Mouse (Mus musculus): ENCODE measurements around the gene Rps6ka5. TPM values are rescaled to one million over a fixed set of nuclear protein-coding genes. Genes with fewer than 3 reads are reported as not detected.

Gene Rps6ka5
- polyA plus RNA-seq, 1 experiment from 2014 or later, result 3.8 TPM

DNA sequence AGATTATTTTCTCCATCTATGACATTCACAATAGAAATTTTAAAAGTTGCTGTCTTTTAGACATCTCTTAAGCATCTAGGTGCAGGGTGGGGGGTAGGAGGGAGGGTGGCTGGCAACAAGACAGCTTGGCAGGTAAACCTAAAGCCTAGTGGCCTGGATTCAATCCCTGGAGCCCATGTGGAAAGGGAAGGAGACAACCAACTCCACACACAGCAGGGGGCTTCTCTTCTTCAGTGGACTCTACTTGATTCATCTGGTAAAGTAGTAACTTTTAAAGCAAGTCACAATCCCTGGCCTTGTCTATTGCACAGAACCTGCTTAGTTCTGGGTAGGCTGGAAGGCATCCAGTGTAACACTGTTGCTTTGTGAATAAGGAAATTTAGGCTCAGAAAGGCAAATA is 9.3 kb downstream of the Rps6ka5 start:
- H3K4me3 ChIP-seq (ENCODE audit: low read depth, low read length), result no peak overlapping the region
- ATAC-seq (replicated peaks; ENCODE audit: insufficient number of reproducible peaks, low FRiP score, low TSS enrichment, low read depth), result no peak
- H3K27me3 ChIP-seq (ENCODE audit: control insufficient read depth, insufficient read depth, low read length), result no peaks in the 10 kb centered on the region
- DNase-seq (ENCODE audit: low spot score), result no peak
- no peaks in the 10 kb centered on the region for H3K36me3 ChIP-seq (replicated peaks; ENCODE audit: control insufficient read depth, insufficient read depth, low read depth, low read length)
- no peaks in the 10 kb centered on the region for H3K9me3 ChIP-seq (replicated peaks; ENCODE audit: control insufficient read depth, low read length)
- no peaks in the 10 kb centered on the region for H3K4me1 ChIP-seq (ENCODE audit: control insufficient read depth, insufficient read depth, low read length)
- H3K9ac ChIP-seq (replicated peaks; ENCODE audit: low read length), result no peak overlapping the region
- no peak overlapping the region for H3K4me2 ChIP-seq (ENCODE audit: low read depth, low read length)
- H3K27ac ChIP-seq (replicated peaks; ENCODE audit: low read depth, low read length), result no peak overlapping the region

DNA sequence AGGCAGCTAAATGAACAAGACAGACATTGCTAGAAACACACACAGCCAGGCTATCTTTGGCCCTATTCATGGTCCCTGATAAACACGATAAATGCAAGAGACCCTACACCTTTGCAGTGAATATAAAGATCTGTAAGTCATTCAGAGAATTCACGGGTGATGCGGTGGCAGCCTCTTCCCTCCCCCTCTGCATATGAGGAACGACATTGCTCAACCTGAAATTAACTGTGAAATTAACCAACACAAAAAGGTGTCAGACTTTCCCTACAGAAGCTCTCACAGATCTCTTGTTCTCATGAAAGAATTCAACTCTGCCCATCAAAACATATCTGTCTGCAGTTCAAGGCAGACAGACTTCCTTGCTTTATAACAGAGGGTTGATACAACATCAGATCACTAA is 9.8 kb downstream of the Rps6ka5 start:
- Histone ChIP-seq H3K4me2 (ENCODE audit: low read depth, low read length) (no peak overlapping the region), H3K4me1 (ENCODE audit: control insufficient read depth, insufficient read depth, low read length) (no peaks in the 10 kb centered on the region), H3K27ac (replicated peaks; ENCODE audit: low read depth, low read length) (no peak overlapping the region), H3K4me3 (ENCODE audit: low read depth, low read length) (no peak overlapping the region), H3K27me3 (ENCODE audit: control insufficient read depth, insufficient read depth, low read length) (no peaks in the 10 kb centered on the region), H3K36me3 (replicated peaks; ENCODE audit: control insufficient read depth, insufficient read depth, low read depth, low read length) (no peaks in the 10 kb centered on the region), H3K9me3 (replicated peaks; ENCODE audit: control insufficient read depth, low read length) (no peaks in the 10 kb centered on the region), H3K9ac (replicated peaks; ENCODE audit: low read length) (no peak overlapping the region)
- DNase-seq (ENCODE audit: low spot score), result no peak
- ATAC-seq (replicated peaks; ENCODE audit: insufficient number of reproducible peaks, low FRiP score, low TSS enrichment, low read depth), result no peak
- WGBS, result 82% methylated on average over 4 of the region's 4 CpGs

DNA sequence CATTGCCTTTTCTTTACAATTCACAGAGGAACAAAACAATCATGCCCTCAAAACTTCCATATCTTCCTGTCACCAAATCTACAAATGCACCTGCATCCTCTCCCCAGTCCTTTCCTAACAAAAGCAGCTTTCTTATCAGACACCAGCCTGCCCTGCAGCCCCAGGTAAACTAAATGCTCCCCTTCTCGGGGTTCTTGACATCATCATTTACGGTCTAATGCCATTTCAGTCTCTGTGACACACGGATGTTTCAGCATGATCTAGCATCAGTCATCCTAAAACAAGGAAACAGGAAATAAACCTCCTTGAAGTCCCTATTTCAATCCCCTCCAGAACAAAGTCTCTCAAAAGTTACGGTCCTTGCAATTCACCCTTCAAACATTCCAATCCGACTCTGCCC is 15.0 kb downstream of the Rps6ka5 start:
- Histone ChIP-seq H3K4me3 (ENCODE audit: low read depth, low read length) (no peak overlapping the region), H3K27ac (replicated peaks; ENCODE audit: low read depth, low read length) (no peak overlapping the region), H3K36me3 (replicated peaks; ENCODE audit: control insufficient read depth, insufficient read depth, low read depth, low read length) (no peaks in the 10 kb centered on the region), H3K27me3 (ENCODE audit: control insufficient read depth, insufficient read depth, low read length) (no peaks in the 10 kb centered on the region), H3K9me3 (replicated peaks; ENCODE audit: control insufficient read depth, low read length) (no peaks in the 10 kb centered on the region), H3K4me2 (ENCODE audit: low read depth, low read length) (no peak overlapping the region), H3K9ac (replicated peaks; ENCODE audit: low read length) (no peak overlapping the region), H3K4me1 (ENCODE audit: control insufficient read depth, insufficient read depth, low read length) (no peaks in the 10 kb centered on the region)
- WGBS, result 72% methylated on average over 5 of the region's 5 CpGs
- no peak for DNase-seq (ENCODE audit: low spot score)
- ATAC-seq (replicated peaks; ENCODE audit: insufficient number of reproducible peaks, low FRiP score, low TSS enrichment, low read depth), result no peak

DNA sequence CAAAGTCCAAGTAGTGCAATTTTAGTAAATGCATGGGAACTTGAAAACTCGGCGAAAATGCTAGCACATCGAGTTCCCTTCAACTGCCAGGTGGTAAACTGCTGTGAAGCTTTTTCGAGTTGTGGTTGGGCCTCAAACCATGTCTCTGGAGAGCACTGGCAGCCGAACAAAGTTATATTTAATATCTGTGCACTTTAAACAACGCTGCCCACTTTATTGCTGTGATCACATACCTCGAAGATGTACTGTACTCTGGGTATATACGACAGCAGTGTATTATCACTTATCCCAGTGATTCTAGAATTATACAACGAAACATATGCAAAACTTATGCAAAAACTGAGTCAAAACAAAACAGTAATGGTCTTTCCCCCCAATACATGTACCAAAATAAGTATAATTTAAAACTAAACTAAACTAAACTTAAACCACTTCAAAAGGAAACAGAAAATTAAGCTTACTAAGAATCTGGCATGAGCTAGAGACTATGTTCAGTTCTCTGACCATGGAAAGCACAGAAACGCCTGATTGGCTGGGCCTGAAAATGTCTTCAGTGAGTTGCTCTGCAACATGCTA is 15.6 kb downstream of the Rps6ka5 start:
- no peak overlapping the region for H3K27ac ChIP-seq (replicated peaks; ENCODE audit: low read depth, low read length)
- no peaks in the 10 kb centered on the region for H3K27me3 ChIP-seq (ENCODE audit: control insufficient read depth, insufficient read depth, low read length)
- H3K4me2 ChIP-seq (ENCODE audit: low read depth, low read length), result no peak overlapping the region
- H3K9ac ChIP-seq (replicated peaks; ENCODE audit: low read length), result no peak overlapping the region
- ATAC-seq (replicated peaks; ENCODE audit: insufficient number of reproducible peaks, low FRiP score, low TSS enrichment, low read depth) (no peak), DNase-seq (ENCODE audit: low spot score) (no peak)
- no peaks in the 10 kb centered on the region for H3K4me1 ChIP-seq (ENCODE audit: control insufficient read depth, insufficient read depth, low read length)
- 83% methylated on average over 10 of the region's 10 CpGs for WGBS
- no peaks in the 10 kb centered on the region for H3K36me3 ChIP-seq (replicated peaks; ENCODE audit: control insufficient read depth, insufficient read depth, low read depth, low read length)
- no peak overlapping the region for H3K4me3 ChIP-seq (ENCODE audit: low read depth, low read length)
- H3K9me3 ChIP-seq (replicated peaks; ENCODE audit: control insufficient read depth, low read length), result no peaks in the 10 kb centered on the region

DNA sequence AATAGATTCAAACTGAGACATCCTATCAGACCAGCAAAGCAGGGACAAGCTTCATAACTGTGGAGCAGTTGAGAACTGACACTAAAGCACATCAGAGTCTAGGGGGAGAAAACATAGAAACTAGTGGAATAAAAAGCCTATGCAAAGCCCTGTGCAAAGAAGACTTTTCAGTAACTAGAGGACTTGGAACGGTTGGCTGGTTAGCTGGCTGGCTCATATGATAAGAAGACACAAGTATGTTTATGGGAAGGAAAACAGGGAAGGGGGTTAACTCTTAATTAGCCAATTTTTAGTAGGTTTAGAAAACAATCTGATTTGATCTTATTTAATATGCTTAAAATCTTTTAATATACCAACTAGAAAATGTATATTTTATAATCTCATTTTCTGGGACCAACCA is 16.4 kb downstream of the Rps6ka5 start:
- Histone ChIP-seq H3K9me3 (replicated peaks; ENCODE audit: control insufficient read depth, low read length) (no peaks in the 10 kb centered on the region), H3K36me3 (replicated peaks; ENCODE audit: control insufficient read depth, insufficient read depth, low read depth, low read length) (no peaks in the 10 kb centered on the region), H3K9ac (replicated peaks; ENCODE audit: low read length) (no peak overlapping the region), H3K4me1 (ENCODE audit: control insufficient read depth, insufficient read depth, low read length) (no peaks in the 10 kb centered on the region), H3K27me3 (ENCODE audit: control insufficient read depth, insufficient read depth, low read length) (no peaks in the 10 kb centered on the region), H3K4me3 (ENCODE audit: low read depth, low read length) (no peak overlapping the region), H3K27ac (replicated peaks; ENCODE audit: low read depth, low read length) (no peak overlapping the region), H3K4me2 (ENCODE audit: low read depth, low read length) (no peak overlapping the region)
- 73% methylated on average over 1 of the region's 1 CpGs for WGBS
- ATAC-seq (replicated peaks; ENCODE audit: insufficient number of reproducible peaks, low FRiP score, low TSS enrichment, low read depth) (no peak), DNase-seq (ENCODE audit: low spot score) (no peak)

DNA sequence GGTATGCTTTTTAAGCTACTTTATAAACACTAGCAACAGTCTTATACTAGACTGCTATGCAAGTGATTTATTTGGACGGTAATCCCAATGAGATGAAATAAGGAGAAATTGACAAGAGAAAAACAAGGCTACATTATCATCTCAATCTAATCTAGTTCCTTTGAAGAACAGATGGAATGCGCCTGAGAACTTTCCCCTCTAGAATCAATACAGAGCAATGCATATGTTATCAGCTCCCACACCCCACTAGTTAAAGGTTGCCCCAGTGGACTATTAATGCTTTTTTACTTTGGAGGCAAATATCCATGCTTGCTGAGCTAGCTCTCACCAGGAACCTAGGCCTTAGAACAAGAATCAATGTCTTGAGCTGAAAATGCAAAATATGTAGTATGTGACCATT is 19.5 kb downstream of the Rps6ka5 start:
- DNase-seq (ENCODE audit: low spot score) (no peak), ATAC-seq (replicated peaks; ENCODE audit: insufficient number of reproducible peaks, low FRiP score, low TSS enrichment, low read depth) (no peak)
- H3K9ac ChIP-seq (replicated peaks; ENCODE audit: low read length), result no peak overlapping the region
- no peak overlapping the region for H3K27ac ChIP-seq (replicated peaks; ENCODE audit: low read depth, low read length)
- no peak overlapping the region for H3K4me2 ChIP-seq (ENCODE audit: low read depth, low read length)
- H3K36me3 ChIP-seq (replicated peaks; ENCODE audit: control insufficient read depth, insufficient read depth, low read depth, low read length), result no peaks in the 10 kb centered on the region
- H3K4me3 ChIP-seq (ENCODE audit: low read depth, low read length), result no peak overlapping the region
- H3K27me3 ChIP-seq (ENCODE audit: control insufficient read depth, insufficient read depth, low read length), result no peaks in the 10 kb centered on the region
- no peaks in the 10 kb centered on the region for H3K4me1 ChIP-seq (ENCODE audit: control insufficient read depth, insufficient read depth, low read length)
- WGBS, result 85% methylated on average over 2 of the region's 2 CpGs
- H3K9me3 ChIP-seq (replicated peaks; ENCODE audit: control insufficient read depth, low read length), result no peaks in the 10 kb centered on the region

DNA sequence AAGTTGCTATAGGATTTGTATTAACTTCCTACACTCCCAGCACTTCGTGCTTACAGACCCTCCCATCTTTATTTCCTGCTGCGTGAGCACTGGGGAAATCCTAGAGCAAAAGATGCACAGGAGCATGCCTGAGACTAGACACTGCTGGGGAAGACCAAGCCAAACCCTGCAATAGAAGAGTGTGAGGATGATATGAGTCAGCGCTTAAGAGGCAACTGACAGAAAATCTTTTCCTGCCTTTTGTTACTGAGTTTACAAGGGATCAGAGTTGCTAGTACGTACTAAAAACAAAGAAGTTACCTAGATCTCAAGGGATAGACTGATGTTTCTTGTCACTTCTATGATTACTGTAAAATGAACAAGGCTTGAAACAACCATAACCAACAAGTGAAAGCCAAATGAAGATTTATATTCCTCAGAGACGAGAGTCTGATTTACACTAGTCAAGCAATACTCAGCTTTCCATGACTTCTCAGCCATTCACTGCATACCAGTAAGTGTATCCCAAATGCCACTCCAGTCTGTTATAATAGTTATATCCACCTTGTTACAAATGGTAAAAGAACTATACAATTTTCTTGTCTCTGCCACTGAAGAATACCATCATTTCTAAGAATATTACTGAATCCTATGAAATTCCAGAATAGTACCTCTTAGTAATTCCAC is 21.6 kb downstream of the Rps6ka5 start:
- Histone ChIP-seq H3K27me3 (ENCODE audit: control insufficient read depth, insufficient read depth, low read length) (no peaks in the 10 kb centered on the region), H3K4me3 (ENCODE audit: low read depth, low read length) (no peak overlapping the region), H3K27ac (replicated peaks; ENCODE audit: low read depth, low read length) (no peak overlapping the region), H3K36me3 (replicated peaks; ENCODE audit: control insufficient read depth, insufficient read depth, low read depth, low read length) (no peaks in the 10 kb centered on the region), H3K4me1 (ENCODE audit: control insufficient read depth, insufficient read depth, low read length) (no peaks in the 10 kb centered on the region), H3K9ac (replicated peaks; ENCODE audit: low read length) (no peak overlapping the region), H3K4me2 (ENCODE audit: low read depth, low read length) (no peak overlapping the region), H3K9me3 (replicated peaks; ENCODE audit: control insufficient read depth, low read length) (no peaks in the 10 kb centered on the region)
- DNase-seq (ENCODE audit: low spot score) (no peak), ATAC-seq (replicated peaks; ENCODE audit: insufficient number of reproducible peaks, low FRiP score, low TSS enrichment, low read depth) (no peak)
- 83% methylated on average over 5 of the region's 5 CpGs for WGBS

DNA sequence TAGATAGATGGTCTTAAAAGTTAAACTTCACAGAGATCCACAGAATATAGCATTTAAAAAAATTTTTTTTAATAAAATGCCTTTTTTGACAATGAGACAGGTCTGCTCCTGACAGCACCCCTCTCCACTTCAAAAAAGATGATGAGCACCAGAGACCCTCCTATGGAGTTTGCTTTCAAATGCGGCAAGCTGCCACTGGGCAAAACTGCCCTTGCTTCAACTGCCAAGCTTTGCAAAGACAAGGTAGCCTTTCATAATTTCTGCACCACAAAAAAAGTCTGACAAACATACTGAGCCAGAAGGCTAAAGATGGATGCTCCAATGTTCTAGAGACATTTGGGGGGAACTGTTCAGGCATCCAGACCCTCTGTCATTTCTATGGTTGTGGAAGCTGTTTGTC is 28.8 kb downstream of the Rps6ka5 start:
- no peak for DNase-seq (ENCODE audit: low spot score)
- no peaks in the 10 kb centered on the region for H3K4me1 ChIP-seq (ENCODE audit: control insufficient read depth, insufficient read depth, low read length)
- no peaks in the 10 kb centered on the region for H3K9me3 ChIP-seq (replicated peaks; ENCODE audit: control insufficient read depth, low read length)
- WGBS, result 92% methylated on average over 1 of the region's 1 CpGs
- ATAC-seq (replicated peaks; ENCODE audit: insufficient number of reproducible peaks, low FRiP score, low TSS enrichment, low read depth), result no peak
- H3K9ac ChIP-seq (replicated peaks; ENCODE audit: low read length), result no peak overlapping the region
- H3K4me2 ChIP-seq (ENCODE audit: low read depth, low read length), result no peak overlapping the region
- H3K36me3 ChIP-seq (replicated peaks; ENCODE audit: control insufficient read depth, insufficient read depth, low read depth, low read length), result no peaks in the 10 kb centered on the region
- H3K27ac ChIP-seq (replicated peaks; ENCODE audit: low read depth, low read length), result no peak overlapping the region
- no peak overlapping the region for H3K4me3 ChIP-seq (ENCODE audit: low read depth, low read length)
- no peaks in the 10 kb centered on the region for H3K27me3 ChIP-seq (ENCODE audit: control insufficient read depth, insufficient read depth, low read length)
